Mouse (Mus musculus) CH12.LX (cell line): ENCODE results near the gene S100a8. TPM values are rescaled to one million over a fixed set of nuclear protein-coding genes. Genes with fewer than 3 reads are reported as not detected.

Source experiments
- DNase-seq: peaks from one replicate; pipeline ENCODE4 v3.0.0-alpha.2; 2013; ENCODE audit errors: extremely low read depth
- H3K27ac ChIP-seq: 2 replicates; pipeline ENCODE4 v1.5.1; 2012; ENCODE audit warnings: low read depth, mild to moderate bottlenecking, control low read depth, moderate library complexity; ENCODE audit not compliant: insufficient read depth
- H3K27me3 ChIP-seq: replicated peaks from 2 replicates; pipeline ENCODE3; 2012; ENCODE audit warnings: inconsistent platforms
- H3K36me3 ChIP-seq, 2 experiments: replicated peaks in 1 of 2; 2 replicates each; pipeline versions ENCODE3 to v1.6.1; 2012; ENCODE audit warnings: inconsistent platforms in 1 of 2, low read length in 1 of 2, mild to moderate bottlenecking in 1 of 2, mixed read lengths in 1 of 2, moderate library complexity in 1 of 2; ENCODE audit not compliant: control insufficient read depth in 1 of 2, insufficient read depth in 1 of 2
- H3K4me1 ChIP-seq, 2 experiments: 2 replicates each; pipeline ENCODE4 v1.6.1; 2012; ENCODE audit warnings: inconsistent platforms in 1 of 2, moderate library complexity in 1 of 2; ENCODE audit not compliant: insufficient read depth in 2 of 2, control insufficient read depth in 1 of 2
- H3K4me2 ChIP-seq: 2 replicates; pipeline ENCODE4 v1.6.1; 2012; ENCODE audit warnings: low read depth, mild to moderate bottlenecking, control low read depth; ENCODE audit not compliant: poor library complexity, insufficient read depth, severe bottlenecking
- H3K4me3 ChIP-seq, 3 experiments: fragments of 150-350 bp in 1 of 3; sonication (generic) in 1 of 3; replicated peaks in 1 of 3; 2 replicates each; pipeline versions ENCODE3 to v1.5.1; 2011 to 2012; ENCODE audit warnings: low read depth in 2 of 3, low read length in 2 of 3, mild to moderate bottlenecking in 2 of 3, moderate library complexity in 2 of 3, control low read depth in 1 of 3, improper control_type of control experiment in 1 of 3, inconsistent platforms in 1 of 3, mixed read lengths in 1 of 3; ENCODE audit not compliant: poor library complexity in 1 of 3
- H3K79me2 ChIP-seq: replicated peaks from 2 replicates; pipeline ENCODE4 v1.6.1; 2012; ENCODE audit warnings: mild to moderate bottlenecking, moderate library complexity; ENCODE audit not compliant: control insufficient read depth, poor library complexity, insufficient read depth, severe bottlenecking; ENCODE audit errors: extremely low read depth
- H3K9ac ChIP-seq: 2 replicates; pipeline ENCODE4 v1.6.1; 2012; ENCODE audit warnings: low read depth, mild to moderate bottlenecking, control low read depth, moderate library complexity; ENCODE audit not compliant: insufficient read depth
- H3K9me3 ChIP-seq: replicated peaks from 2 replicates; pipeline ENCODE3; 2012; ENCODE audit warnings: low read length, inconsistent platforms, mixed read lengths
- BHLHE40 ChIP-seq: IDR thresholded peaks from 2 replicates; pipeline ENCODE4 v1.6.1; 2011; ENCODE audit warnings: mild to moderate bottlenecking, low read depth, low read length, improper control_type of control experiment
- ELF1 ChIP-seq: IDR thresholded peaks from 2 replicates; pipeline ENCODE4 v1.6.1; 2014; ENCODE audit warnings: low read depth, mild to moderate bottlenecking, inconsistent platforms, low read length, improper control_type of control experiment
- EP300 ChIP-seq: IDR thresholded peaks from 2 replicates; pipeline ENCODE4 v1.6.1; 2011; ENCODE audit warnings: low read length, improper control_type of control experiment
- ETS1 ChIP-seq: conservative IDR thresholded peaks from 2 replicates; pipeline ENCODE4 v1.6.1; 2012; ENCODE audit warnings: low read depth, mild to moderate bottlenecking, inconsistent platforms, low read length, improper control_type of control experiment, moderate library complexity
- GABPA ChIP-seq: IDR thresholded peaks from 2 replicates; pipeline ENCODE4 v1.6.1; 2012; ENCODE audit warnings: low read depth, low read length, improper control_type of control experiment, inconsistent platforms; ENCODE audit not compliant: insufficient replicate concordance
- IRF4 ChIP-seq: IDR thresholded peaks from 2 replicates; pipeline ENCODE4 v1.6.1; 2014; ENCODE audit warnings: low read depth, mild to moderate bottlenecking, inconsistent platforms, low read length, improper control_type of control experiment
- JUND ChIP-seq: conservative IDR thresholded peaks from 2 replicates; pipeline ENCODE4 v1.6.1; 2011; ENCODE audit warnings: low read depth, low read length, improper control_type of control experiment
- MAFK ChIP-seq: IDR thresholded peaks from 2 replicates; pipeline ENCODE4 v1.6.1; 2011; ENCODE audit warnings: low read length, improper control_type of control experiment; ENCODE audit not compliant: insufficient replicate concordance
- MAX ChIP-seq: IDR thresholded peaks from 2 replicates; pipeline ENCODE4 v1.6.1; 2011; ENCODE audit warnings: low read length, improper control_type of control experiment
- MXI1 ChIP-seq: IDR thresholded peaks from 2 replicates; pipeline ENCODE4 v1.6.1; 2011; ENCODE audit warnings: mild to moderate bottlenecking, low read depth, low read length, improper control_type of control experiment
- POLR2AphosphoS2 ChIP-seq: IDR thresholded peaks from 2 replicates; pipeline ENCODE4 v1.6.1; 2011; ENCODE audit warnings: low read depth, low read length, improper control_type of control experiment
- RAD21 ChIP-seq: IDR thresholded peaks from 2 replicates; pipeline ENCODE4 v1.6.1; 2011; ENCODE audit warnings: low read depth, mild to moderate bottlenecking, low read length, improper control_type of control experiment, moderate library complexity
- RCOR1 ChIP-seq: conservative IDR thresholded peaks from 2 replicates; pipeline ENCODE4 v1.6.1; 2012; ENCODE audit warnings: low read depth, mild to moderate bottlenecking, inconsistent platforms, low read length, improper control_type of control experiment
- SMC3 ChIP-seq: IDR thresholded peaks from 2 replicates; pipeline ENCODE4 v1.6.1; 2011; ENCODE audit warnings: low read depth, low read length, improper control_type of control experiment
- TBP ChIP-seq: conservative IDR thresholded peaks from 2 replicates; pipeline ENCODE4 v1.6.1; 2011; ENCODE audit warnings: low read depth, low read length, improper control_type of control experiment
- TCF12 ChIP-seq: IDR thresholded peaks from 2 replicates; pipeline ENCODE4 v1.6.1; 2014; ENCODE audit warnings: low read depth, mild to moderate bottlenecking, inconsistent platforms, low read length, improper control_type of control experiment
- USF1 ChIP-seq: IDR thresholded peaks from 2 replicates; pipeline ENCODE4 v1.6.1; 2014; ENCODE audit warnings: low read depth, mild to moderate bottlenecking, inconsistent platforms, low read length, improper control_type of control experiment
- ZC3H11A ChIP-seq: IDR thresholded peaks from 2 replicates; pipeline ENCODE4 v1.6.1; 2012; ENCODE audit warnings: low read depth, mild to moderate bottlenecking, inconsistent platforms, low read length, improper control_type of control experiment
- ZKSCAN1 ChIP-seq: IDR thresholded peaks from 2 replicates; pipeline ENCODE4 v1.6.1; 2012; ENCODE audit warnings: low read depth, inconsistent platforms, low read length, improper control_type of control experiment, borderline replicate concordance
- ZMIZ1 ChIP-seq: IDR thresholded peaks from 2 replicates; pipeline ENCODE4 v1.6.1; 2012; ENCODE audit warnings: low read depth, mild to moderate bottlenecking, inconsistent platforms, low read length, improper control_type of control experiment
- dilution Hi-C: fragments of 300-500 bp; cut with MboI; formaldehyde crosslinking; loops from 2 replicates; pipeline ENCODE4 v1.14.3; 2020; ENCODE audit warnings: low sequenced_read_pairs; ENCODE audit not compliant: extremely low pct_unique_long_range_greater_than_20kb, extremely low pct_ligation_motif_present
- in situ Hi-C: fragments of 300-500 bp; cut with MboI; formaldehyde crosslinking; loops from 3 replicates; pipeline ENCODE4 v1.14.3; 2019; ENCODE audit warnings: low sequenced_read_pairs, low pct_ligation_motif_present, low pct_unique_long_range_greater_than_20kb, mixed read lengths
- polyA plus RNA-seq: library from polyadenylated mRNA; unstranded; fragments of >175 nt; gene quantifications from 2 replicates; pipeline ENCODE4 v1.2.1, GENCODE M21; 2012; ENCODE audit warnings: low read depth; ENCODE audit not compliant: insufficient read length
- total RNA-seq, 2 experiments: library from RNA; depleted of rRNA; stranded (reverse); fragments of 300-350 nt in 1 of 2; fragments of >200 nt in 1 of 2; gene quantifications; 2 replicates each; pipeline ENCODE4 v1.2.3; 2012 to 2014

The S100a8 gene
- total and polyA plus RNA-seq, 3 experiments = not detected

DNA sequence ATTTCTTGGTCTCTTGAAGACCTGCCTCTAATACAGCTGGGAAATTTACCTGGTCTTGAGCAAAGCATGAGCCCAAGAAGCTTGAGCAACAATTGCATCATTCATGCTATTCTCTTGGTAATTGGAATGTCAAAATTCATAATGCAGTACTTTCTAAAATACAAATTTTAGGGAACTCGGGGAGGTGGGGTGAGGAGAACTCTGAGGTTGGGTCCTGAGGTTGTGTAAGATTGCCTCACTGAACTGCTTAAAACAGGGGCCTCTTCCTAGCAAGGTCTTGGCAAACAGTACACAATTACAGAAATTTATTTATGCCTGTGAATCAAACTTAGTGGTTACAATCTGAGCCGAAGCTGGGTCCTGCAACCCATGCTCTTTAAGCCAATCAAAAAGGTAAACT lies 18.1 kb downstream of the S100a8 start:
- no peak overlapping the region for H3K4me3 ChIP-seq
- no peak for DNase-seq
- no peaks in the 10 kb centered on the region for H3K79me2 ChIP-seq
- H3K9ac ChIP-seq = no peak overlapping the region
- H3K4me2 ChIP-seq = no peak overlapping the region
- peaks cover 82% of the 10 kb centered on the region for H3K27me3 ChIP-seq
- TF ChIP-seq POLR2AphosphoS2 = no peak
- TF ChIP-seq, all 38 proteins: peak for 0
- Histone ChIP-seq H3K4me1 (no peaks in the 10 kb centered on the region), H3K36me3 (no peaks in the 10 kb centered on the region), H3K9me3 (no peaks in the 10 kb centered on the region), H3K27ac (no peak overlapping the region)
- dilution Hi-C loops = no loop called here
- in situ Hi-C loops = no loop called here

DNA sequence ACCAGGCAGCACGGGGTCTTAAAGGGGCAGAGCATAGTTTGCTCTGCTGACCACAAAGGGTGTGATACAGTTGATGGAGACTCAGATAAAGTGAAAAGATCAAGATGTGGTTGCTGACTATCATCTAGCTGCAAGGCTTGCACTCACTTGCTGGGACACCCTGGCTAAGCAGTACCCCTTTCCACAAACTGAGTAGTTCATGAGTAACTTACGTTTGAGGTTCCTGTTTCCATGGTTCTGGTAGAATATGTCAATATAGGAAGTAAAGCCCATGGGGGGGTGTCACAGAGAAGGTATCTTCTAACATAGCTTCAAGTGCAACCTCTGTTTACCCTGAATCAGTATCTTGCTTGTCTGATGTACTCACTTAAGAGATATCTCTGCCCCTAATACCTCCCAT lies 24.7 kb downstream of the S100a8 start:
- Histone ChIP-seq H3K36me3 (no peaks in the 10 kb centered on the region), H3K79me2 (no peaks in the 10 kb centered on the region), H3K27ac (no peak overlapping the region), H3K9ac (no peak overlapping the region), H3K4me1 (no peaks in the 10 kb centered on the region), H3K4me2 (no peak overlapping the region), H3K9me3 (no peaks in the 10 kb centered on the region), H3K27me3 (peaks cover 70% of the 10 kb centered on the region), H3K4me3 (no peak overlapping the region)
- no peak for DNase-seq
- dilution Hi-C loops (no loop called here), in situ Hi-C loops (no loop called here)
- TF ChIP-seq SMC3 (no peak), USF1 (no peak), MXI1 (no peak), ZMIZ1 (no peak), ELF1 (no peak), RAD21 (no peak), ETS1 (no peak), IRF4 (no peak), BHLHE40 (no peak), MAFK (no peak), JUND (no peak), POLR2AphosphoS2 (no peak), EP300 (no peak), RCOR1 (no peak), ZKSCAN1 (no peak), TBP (no peak), MAX (no peak), GABPA (no peak), TCF12 (no peak), ZC3H11A (no peak)
